In the genomic region with DNA sequence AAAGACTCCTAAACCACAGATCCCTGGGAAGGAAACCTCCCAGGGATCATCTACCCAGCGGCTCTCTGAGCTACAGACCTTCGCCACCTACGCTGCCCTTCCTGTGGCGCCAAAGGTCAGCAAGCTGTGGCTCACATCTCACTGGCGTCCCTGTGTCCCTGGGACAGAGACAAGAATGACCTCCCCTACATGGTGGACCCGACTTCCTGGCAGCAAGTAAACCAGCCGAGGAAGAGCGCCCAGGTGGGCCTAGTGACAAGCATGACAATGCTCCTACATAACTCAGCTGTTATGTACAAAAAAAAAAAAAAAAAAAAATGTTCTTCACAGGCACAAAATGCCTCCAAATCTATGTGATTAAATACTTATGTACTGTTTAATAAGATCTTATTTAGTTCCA, we compare ENCODE assay signal across 1 mouse cellular context.
TF ChIP-seq lines count a peak whose summit lies in the region.

No protein-coding gene starts in this region.

TF ChIP-seq in C2C12, 6 proteins besides CTCF, POLR2A, EP300 and RAD21:
- no peak for TF ChIP-seq FOSL1 (IDR thresholded peaks at IDR 0.05; ENCODE audit: insufficient read depth, low read length, poor library complexity, severe bottlenecking)
- TF ChIP-seq MYOG (IDR thresholded peaks at IDR 0.05; ENCODE audit: control insufficient read depth, extremely low read depth, insufficient read length), result no peak
- TF ChIP-seq MAX (IDR thresholded peaks at IDR 0.05), result no peak
- TF ChIP-seq CEBPB (IDR thresholded peaks at IDR 0.05; ENCODE audit: low read depth), result no peak
- no peak for TF ChIP-seq MYOD1 (IDR thresholded peaks at IDR 0.05; ENCODE audit: control insufficient read depth, insufficient read length, low read depth)
- TF ChIP-seq USF1 (IDR thresholded peaks at IDR 0.05; ENCODE audit: low read depth), result no peak
